Mouse (Mus musculus) stomach, embryonic 14.5 days (tissue): ENCODE results near the gene Slc39a8. TPM values are rescaled to one million over a fixed set of nuclear protein-coding genes. Genes with fewer than 3 reads are reported as not detected.

ENCODE experiments used
- ATAC-seq: fragments of 200-750 bp; cut with Nextera tagmentation; 2 replicates; pipeline ENCODE4 v1.8.0; 2017; ENCODE audit warnings: low read depth, moderate TSS enrichment; ENCODE audit not compliant: insufficient number of reproducible peaks, insufficient read depth, low FRiP score
- H3K27ac ChIP-seq: fragments of 300-500 bp; sonication (generic); 2 replicates; pipeline ENCODE4 v1.5.1; 2014; ENCODE audit warnings: mild to moderate bottlenecking, low read length, moderate library complexity, mixed read lengths
- H3K27me3 ChIP-seq: fragments of 300-500 bp; sonication (generic); 2 replicates; pipeline ENCODE4 v1.6.1; 2014; ENCODE audit warnings: low read length, control low read depth, mixed read lengths; ENCODE audit not compliant: control insufficient read depth, insufficient read depth
- H3K36me3 ChIP-seq: fragments of 300-500 bp; sonication (generic); 2 replicates; pipeline ENCODE4 v1.6.1; 2014; ENCODE audit warnings: mild to moderate bottlenecking, control low read depth, low read length, moderate library complexity, mixed read lengths; ENCODE audit not compliant: control insufficient read depth, insufficient read depth
- H3K4me1 ChIP-seq: fragments of 300-500 bp; sonication (generic); 2 replicates; pipeline ENCODE4 v1.6.1; 2014; ENCODE audit warnings: low read length, control low read depth, mixed read lengths; ENCODE audit not compliant: control insufficient read depth, insufficient read depth
- H3K4me2 ChIP-seq: fragments of 300-500 bp; sonication (generic); replicated peaks from 2 replicates; pipeline ENCODE4 v1.6.1; 2014; ENCODE audit warnings: low read depth, low read length, control low read depth
- H3K4me3 ChIP-seq: fragments of 300-500 bp; sonication (generic); 2 replicates; pipeline ENCODE4 v1.5.1; 2014; ENCODE audit warnings: low read depth, low read length, control low read depth
- H3K9ac ChIP-seq: fragments of 300-500 bp; sonication (generic); replicated peaks from 2 replicates; pipeline ENCODE4 v1.6.1; 2014; ENCODE audit warnings: low read depth, mild to moderate bottlenecking, control low read depth, low read length, moderate library complexity, mixed read lengths
- H3K9me3 ChIP-seq: fragments of 300-500 bp; sonication (generic); 2 replicates; pipeline ENCODE4 v1.6.1; 2016; ENCODE audit warnings: low read depth, low read length, control low read depth; ENCODE audit not compliant: control insufficient read depth
- WGBS: fragments of 180-500 bp; shearing (Covaris S2); extraction: QIAGEN DNeasy Blood & Tissue Kit; methylation state at CpG from one replicate; pipeline ENCODE4 v1.1.7; 2014; 5-methylcytosine and 5-hydroxymethylcytosine counted together
- polyA plus RNA-seq: library from polyadenylated mRNA; unstranded; fragments of >200 nt; fragmentation: Nextera tagmentation; extraction: Ambion mirVana; gene quantifications from 2 replicates; pipeline ENCODE4 v1.2.1, GENCODE M21; 2014

Gene Slc39a8
- polyA plus RNA-seq, result 7.1 and 7.5 TPM in 2 replicates

- no peaks in the 10 kb centered on the region for H3K4me1 ChIP-seq
- peak within 1 kb of the TSS; percentile 95 for H3K4me2 ChIP-seq
- peak within 1 kb of the TSS; percentile 51 for H3K4me3 ChIP-seq
- H3K9me3 ChIP-seq, result no peaks in the 10 kb centered on the region
- no peaks in the 10 kb centered on the region for H3K36me3 ChIP-seq
- H3K9ac ChIP-seq, result peak within 1 kb of the TSS; percentile 34
- peak; percentile 92 for ATAC-seq
- H3K27ac ChIP-seq, result peak within 1 kb of the TSS; percentile 40; the same call in 1 of the 2 replicates
- WGBS, result 4% methylated on average over 22 of the region's 22 CpGs
- no peaks in the 10 kb centered on the region for H3K27me3 ChIP-seq
These were observed at the start of gene Slc39a8 for GRCm38 (mm10) chr3:135825016-135825753. Gene Slc39a8, plus strand, starts transcription at chr3:135825279.

GRCm38 (mm10) chr3:135785065-135785464, 40.0 kb upstream of the Slc39a8 start:
- no peak for ATAC-seq
- no peaks in the 10 kb centered on the region for H3K27me3 ChIP-seq
- H3K9ac ChIP-seq, result no peak overlapping the region
- H3K36me3 ChIP-seq, result no peaks in the 10 kb centered on the region
- no peak overlapping the region for H3K4me2 ChIP-seq
- no peak overlapping the region for H3K27ac ChIP-seq
- H3K4me3 ChIP-seq, result no peak overlapping the region
- no peaks in the 10 kb centered on the region for H3K9me3 ChIP-seq
- H3K4me1 ChIP-seq, result no peaks in the 10 kb centered on the region
- WGBS, result 81% methylated on average over 7 of the region's 7 CpGs

DNA sequence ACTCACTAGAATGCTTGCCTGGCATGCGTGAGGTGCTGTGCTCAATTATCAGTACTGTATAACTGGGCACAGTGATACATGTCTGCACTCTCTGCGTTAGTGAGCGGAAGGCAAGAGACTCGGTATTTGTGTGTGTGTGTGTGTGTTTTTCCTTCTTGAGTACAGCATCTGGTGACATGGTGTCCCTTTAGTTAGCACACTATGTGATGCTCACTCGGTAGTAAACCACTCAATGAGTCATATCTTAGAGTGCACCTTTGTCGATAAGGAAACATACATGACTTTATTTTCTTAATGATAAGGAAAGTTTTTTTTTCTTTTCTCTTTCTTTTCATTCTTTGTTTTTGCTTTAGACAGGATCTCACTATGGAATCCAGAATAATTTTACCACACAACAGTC, 29.0 kb upstream of the Slc39a8 start:
- Histone ChIP-seq H3K9ac (no peak overlapping the region), H3K27ac (no peak overlapping the region), H3K4me2 (no peak overlapping the region), H3K9me3 (no peaks in the 10 kb centered on the region), H3K27me3 (no peaks in the 10 kb centered on the region), H3K4me3 (no peak overlapping the region), H3K36me3 (no peaks in the 10 kb centered on the region), H3K4me1 (peaks cover 3% of the 10 kb centered on the region; the same call in 1 of the 2 replicates)
- no peak for ATAC-seq
- WGBS, result 94% methylated on average over 6 of the region's 6 CpGs

DNA sequence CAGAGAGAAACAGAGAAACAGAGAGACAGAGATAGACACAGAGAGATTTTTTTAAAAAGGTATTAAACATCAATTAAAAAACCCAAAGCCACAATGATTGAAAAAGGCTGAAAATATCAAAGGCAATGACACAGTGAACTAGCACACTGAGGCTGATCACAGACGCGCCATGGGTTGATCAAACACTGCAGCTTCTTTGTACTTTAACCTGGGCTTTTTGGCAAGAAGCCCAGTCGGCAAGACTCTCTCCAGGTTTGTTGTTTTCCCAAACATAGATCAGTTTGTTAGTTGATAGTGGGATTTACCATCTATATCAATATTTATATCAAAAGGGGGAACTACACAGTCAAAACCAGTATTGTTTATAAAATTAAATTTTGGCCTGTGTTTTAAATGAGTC, 26.8 kb upstream of the Slc39a8 start:
- Histone ChIP-seq H3K27me3 (no peaks in the 10 kb centered on the region), H3K4me3 (no peak overlapping the region), H3K9ac (no peak overlapping the region), H3K27ac (no peak overlapping the region), H3K36me3 (no peaks in the 10 kb centered on the region), H3K9me3 (no peaks in the 10 kb centered on the region), H3K4me1 (peaks cover 3% of the 10 kb centered on the region; the same call in 1 of the 2 replicates), H3K4me2 (no peak overlapping the region)
- 29% methylated on average over 3 of the region's 3 CpGs for WGBS
- no peak for ATAC-seq

DNA sequence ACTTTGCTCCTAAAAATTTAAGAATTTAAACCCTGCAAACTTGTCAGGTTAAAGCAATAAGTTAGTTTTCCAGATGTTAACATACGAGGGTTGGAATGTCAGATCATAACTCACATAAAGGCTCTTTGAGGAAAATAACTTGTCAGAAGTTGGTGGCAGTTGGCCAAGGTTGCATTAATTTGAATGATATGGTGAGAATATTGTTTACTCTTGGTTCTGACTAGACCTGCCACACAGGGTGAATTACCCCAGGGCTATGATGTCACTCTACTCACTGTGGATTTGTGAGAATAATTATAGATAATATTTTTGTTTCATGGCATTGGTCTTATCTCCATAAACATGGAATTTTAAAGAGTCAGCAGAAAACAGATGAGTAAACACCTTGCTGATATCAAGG, 26.4 kb upstream of the Slc39a8 start:
- Histone ChIP-seq H3K27me3 (no peaks in the 10 kb centered on the region), H3K9me3 (no peaks in the 10 kb centered on the region), H3K4me2 (no peak overlapping the region), H3K36me3 (no peaks in the 10 kb centered on the region), H3K4me3 (no peak overlapping the region), H3K4me1 (peaks cover 3% of the 10 kb centered on the region; the same call in 1 of the 2 replicates), H3K9ac (no peak overlapping the region), H3K27ac (no peak overlapping the region)
- ATAC-seq, result no peak; the same call in 1 of the 2 replicates
- WGBS, result 20% methylated on average over 1 of the region's 1 CpGs

GRCm38 (mm10) chr3:135814665-135815064, 10.4 kb upstream of the Slc39a8 start:
- Histone ChIP-seq H3K4me1 (no peaks in the 10 kb centered on the region), H3K9ac (no peak overlapping the region), H3K4me2 (no peak overlapping the region), H3K27ac (no peak overlapping the region), H3K4me3 (no peak overlapping the region), H3K9me3 (no peaks in the 10 kb centered on the region), H3K27me3 (no peaks in the 10 kb centered on the region), H3K36me3 (no peaks in the 10 kb centered on the region)
- 62% methylated on average over 14 of the region's 14 CpGs for WGBS
- 0 out of 2 replicates have a peak, but pooled peaks have one; percentile 33 for ATAC-seq

- 88% methylated on average over 5 of the region's 5 CpGs for WGBS
- no peaks in the 10 kb centered on the region for H3K27me3 ChIP-seq
- ATAC-seq, result no peak
- H3K9me3 ChIP-seq, result no peaks in the 10 kb centered on the region
- H3K4me3 ChIP-seq, result no peak overlapping the region
- no peak overlapping the region for H3K4me2 ChIP-seq
- no peaks in the 10 kb centered on the region for H3K4me1 ChIP-seq
- H3K27ac ChIP-seq, result no peak overlapping the region
- no peaks in the 10 kb centered on the region for H3K36me3 ChIP-seq
- H3K9ac ChIP-seq, result no peak overlapping the region
These were observed 8.9 kb upstream of the Slc39a8 start for GRCm38 (mm10) chr3:135815973-135816727.

- Histone ChIP-seq H3K27ac (no peak overlapping the region), H3K9me3 (no peaks in the 10 kb centered on the region), H3K4me1 (no peaks in the 10 kb centered on the region), H3K4me3 (no peak overlapping the region), H3K4me2 (no peak overlapping the region), H3K36me3 (no peaks in the 10 kb centered on the region), H3K9ac (no peak overlapping the region), H3K27me3 (no peaks in the 10 kb centered on the region)
- ATAC-seq, result no peak
- WGBS, result 67% methylated on average over 1 of the region's 1 CpGs
These were observed 8.0 kb upstream of the Slc39a8 start for GRCm38 (mm10) chr3:135817124-135817523.
